Mouse (Mus musculus) forelimb bud, embryonic 11.5 days (tissue): ENCODE measurements around the gene Nyap1.

Experiments
- DNase-seq: peaks from one replicate; pipeline ENCODE4 v3.0.0-alpha.2; 2012; ENCODE audit warnings: low read depth, low spot score

Nyap1 gene

DNA sequence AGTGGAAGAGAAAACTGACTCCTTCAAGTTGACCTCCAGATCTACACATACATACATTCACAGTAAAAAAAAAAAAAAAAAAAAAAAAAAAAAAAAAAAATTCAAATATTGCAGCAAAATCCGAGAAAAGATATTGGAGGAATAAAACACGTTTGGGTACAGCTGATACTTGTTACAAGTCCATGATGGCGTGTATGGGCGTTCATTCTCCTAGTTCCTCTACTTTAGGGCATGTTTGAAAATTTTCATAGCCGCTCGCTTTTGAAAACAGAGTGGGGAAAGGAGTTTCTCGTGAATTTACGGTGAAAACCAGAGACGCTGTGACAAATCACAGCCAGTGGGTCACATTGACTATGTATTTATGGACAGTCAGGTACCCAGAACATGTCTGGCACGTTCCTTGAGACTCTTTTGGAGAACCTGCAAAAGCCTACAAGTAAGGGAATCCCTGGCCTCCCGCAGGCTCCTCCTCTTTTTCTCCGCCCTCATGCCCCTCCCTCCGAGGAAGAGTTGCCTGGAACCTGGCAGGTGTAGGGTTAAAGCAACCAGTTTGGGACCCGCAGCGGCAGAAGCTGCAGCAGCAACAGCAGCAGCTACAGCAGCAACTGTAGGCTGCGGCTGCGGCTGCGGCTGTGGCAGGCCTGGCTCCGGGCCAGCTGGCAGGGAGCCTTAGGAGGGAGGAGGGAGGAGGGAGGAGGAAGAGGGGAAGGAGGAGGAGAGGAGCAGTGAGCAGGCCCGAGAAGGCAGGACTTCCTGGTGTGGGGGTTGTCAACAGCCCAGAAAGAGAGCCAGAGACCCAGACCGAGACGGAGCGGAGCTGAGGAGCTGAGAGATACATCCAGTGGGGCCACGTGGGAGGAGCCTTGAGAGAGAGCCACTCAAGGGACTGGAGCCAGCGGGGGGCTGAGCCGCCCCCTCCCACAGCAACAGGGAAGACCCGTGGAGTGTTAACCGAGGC lies 4.1 kb upstream of the Nyap1 start, which contains the start of gene Tsc22d4:
Gene Tsc22d4, plus strand, starts transcription at position 517 of the 958 bp plus-strand sequence.
- peak; percentile 84 for DNase-seq

DNA sequence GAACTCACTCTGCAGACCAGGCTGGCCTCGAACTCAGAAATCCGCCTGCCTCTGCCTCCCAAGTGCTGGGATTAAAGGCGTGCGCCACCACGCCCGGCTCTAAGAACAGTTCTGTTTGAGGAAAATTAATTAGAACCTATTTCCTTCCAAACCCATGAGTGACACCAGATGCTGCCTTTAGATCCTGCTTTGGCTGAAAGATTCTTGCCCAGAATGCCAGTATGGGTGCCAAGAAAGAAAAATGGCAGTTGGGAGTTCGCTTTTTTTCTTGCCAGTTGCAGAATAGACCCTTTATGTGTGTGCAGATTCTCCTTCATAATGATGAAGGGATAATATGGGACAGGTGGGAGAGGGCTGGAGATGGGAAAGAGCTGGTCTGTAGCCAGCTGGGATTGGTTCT lies 2.8 kb upstream of the Nyap1 start:
- DNase-seq: no peak

DNA sequence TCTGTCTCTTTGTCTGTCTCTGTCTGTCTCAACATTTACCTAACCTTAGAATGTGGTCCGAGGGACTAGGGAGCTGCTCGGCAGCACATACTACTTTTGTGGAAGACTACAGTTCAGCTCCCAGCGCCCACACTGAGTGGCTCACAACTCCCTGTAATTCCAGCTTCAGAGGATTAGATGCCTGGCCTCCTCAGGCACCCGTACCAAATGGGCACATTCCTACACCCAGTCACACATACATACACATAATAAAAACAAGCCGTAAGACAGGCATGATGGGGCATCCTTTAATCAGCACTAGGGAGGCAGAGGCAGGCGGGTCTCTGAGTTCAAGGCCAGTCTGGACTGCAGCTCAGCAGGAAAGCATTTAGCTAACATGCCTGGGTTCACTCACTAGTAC lies 1.4 kb upstream of the Nyap1 start:
- DNase-seq: no peak

DNA sequence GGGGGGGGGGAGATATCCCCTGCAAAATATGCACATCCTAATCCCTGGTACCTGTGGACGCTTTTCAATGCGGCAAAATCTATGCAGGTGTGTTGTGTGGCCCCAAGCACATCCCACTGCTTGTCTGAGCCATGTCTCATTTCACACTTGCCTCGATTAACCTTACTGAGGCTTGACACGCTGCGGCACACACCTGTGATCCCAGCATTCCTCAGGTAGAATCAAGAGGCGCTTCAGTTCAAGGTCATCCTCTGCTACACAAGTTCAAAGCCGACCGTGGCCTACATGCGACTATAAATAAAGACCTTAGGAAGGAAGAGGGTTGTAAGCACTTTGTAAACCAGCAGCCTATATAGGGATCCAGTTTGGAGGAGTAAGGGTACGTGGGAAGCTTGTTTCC lies 641 bp upstream of the Nyap1 start:
- no peak for DNase-seq

DNA sequence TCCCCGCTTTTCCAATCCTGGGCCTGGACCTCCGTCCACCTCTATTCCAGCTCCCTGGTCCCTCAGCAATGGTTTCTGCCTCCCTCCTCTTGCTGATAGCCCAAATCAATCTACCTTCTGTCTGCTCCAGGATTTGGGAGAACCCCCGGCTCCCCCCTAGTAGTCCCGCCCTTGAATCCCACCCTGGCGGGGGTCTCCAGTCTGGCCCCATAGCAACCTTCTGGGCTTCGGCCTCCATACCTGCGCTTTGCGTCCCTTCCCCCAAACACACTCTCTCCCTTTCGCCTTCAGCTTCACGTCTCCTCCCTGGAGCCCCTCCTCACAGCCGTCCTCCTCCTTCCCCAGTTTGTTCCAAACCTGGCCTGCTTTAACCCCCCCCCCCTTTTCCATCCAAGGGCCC lies 901 bp downstream of the Nyap1 start:
- DNase-seq: no peak

DNA sequence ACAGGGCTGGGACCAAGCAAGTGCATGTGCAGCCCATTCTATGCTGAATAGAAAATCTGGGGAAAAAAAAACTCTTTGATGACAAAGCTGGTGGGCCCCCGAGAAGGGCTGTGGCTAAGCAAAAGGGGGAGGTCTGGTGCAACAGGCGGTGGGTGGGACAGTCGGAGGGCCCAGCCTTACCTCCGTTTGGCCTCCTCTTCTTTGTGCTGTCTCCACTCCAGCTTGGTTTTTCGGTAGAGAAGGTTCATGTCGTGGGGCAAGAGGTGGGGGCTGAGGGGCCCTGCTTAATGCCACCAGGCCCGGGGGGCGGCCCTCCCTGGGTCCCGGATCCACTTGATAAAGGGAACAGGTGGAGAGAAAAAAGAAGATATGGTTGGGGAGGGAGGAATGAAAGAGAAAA lies 1.9 kb downstream of the Nyap1 start:
- no peak for DNase-seq

DNA sequence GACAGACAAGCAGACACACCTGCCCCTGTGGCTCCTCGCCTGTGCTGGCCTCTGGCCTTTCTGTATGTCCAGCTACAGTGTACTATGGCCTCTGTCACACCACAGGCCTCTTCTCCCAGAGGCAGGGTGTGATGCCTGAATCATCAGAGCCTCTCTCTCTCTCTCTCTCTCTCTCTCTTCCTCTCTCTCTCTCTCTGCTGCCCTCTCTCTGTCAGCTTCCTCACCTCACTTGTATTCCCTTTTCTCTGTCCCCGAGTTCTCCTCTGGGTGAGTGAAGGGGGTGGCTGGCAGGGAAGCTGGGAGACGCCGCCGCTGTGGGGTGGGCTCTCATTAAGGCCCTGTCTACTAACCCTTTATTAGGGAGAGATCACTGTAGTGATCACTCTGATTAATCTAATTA lies 2.9 kb downstream of the Nyap1 start:
- DNase-seq: no peak

DNA sequence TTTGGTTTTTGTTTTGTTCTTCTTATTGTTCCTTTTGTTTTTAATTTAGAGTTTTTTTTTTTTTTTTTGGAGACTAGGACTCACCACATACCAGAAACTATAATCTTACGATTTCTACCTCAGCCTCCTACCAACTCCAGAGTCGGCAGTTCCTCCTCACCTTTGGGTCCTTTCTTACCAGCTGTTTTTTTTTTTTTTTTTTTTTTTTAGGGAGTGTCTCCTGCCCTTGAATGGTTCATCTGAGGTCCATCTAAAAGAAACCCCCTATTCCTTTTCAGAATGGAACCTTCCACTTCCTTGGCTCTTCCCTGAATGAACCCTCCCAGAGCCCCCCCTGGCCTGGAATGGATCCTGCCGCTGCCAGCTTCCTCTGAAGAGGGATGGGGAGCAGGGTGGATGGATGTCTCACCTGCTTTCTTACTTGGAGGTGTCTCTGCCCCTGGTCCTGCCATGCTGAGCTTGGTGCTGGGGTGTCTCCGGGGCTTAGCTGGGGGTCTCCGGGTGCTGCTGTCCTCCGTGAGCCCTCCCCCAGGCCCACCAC lies 3.9 kb downstream of the Nyap1 start:
- DNase-seq: no peak

DNA sequence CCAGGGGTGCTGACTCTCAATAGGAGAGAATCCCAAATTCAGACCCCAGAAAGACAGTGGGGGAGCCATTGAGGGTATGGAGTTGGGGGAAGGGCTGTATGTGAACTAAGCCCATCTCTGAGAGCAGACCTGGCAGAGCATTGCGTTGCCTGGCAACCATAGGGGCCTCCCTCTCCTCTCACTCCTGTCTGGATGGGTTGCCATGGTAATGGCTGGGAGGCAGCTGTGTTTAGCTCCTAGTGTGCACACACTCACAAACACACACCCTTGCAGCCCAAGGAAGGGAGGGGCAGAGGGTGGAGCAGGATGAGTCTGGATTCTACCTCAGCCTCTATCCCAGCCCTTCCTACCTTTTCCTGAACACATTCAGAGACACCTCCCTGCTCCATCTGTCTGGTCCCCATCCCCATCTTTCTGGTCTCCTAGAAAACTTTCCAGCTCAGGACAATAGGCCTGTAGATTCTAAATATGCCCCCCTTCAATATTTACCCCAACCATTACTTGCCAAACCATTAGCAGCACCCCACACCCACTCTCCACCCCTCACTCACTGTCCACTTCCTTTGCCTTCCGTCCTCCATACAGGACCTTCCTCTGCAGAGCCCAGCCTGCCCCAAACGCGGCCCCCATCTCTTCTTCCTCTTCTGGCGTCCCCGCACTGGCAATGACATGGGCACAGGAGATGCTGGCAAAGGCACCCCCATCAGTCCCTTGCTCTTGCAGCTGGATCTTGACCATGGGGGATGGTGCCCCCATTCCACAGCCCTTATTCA lies 6.9 kb downstream of the Nyap1 start:
- DNase-seq: peak; percentile 78

DNA sequence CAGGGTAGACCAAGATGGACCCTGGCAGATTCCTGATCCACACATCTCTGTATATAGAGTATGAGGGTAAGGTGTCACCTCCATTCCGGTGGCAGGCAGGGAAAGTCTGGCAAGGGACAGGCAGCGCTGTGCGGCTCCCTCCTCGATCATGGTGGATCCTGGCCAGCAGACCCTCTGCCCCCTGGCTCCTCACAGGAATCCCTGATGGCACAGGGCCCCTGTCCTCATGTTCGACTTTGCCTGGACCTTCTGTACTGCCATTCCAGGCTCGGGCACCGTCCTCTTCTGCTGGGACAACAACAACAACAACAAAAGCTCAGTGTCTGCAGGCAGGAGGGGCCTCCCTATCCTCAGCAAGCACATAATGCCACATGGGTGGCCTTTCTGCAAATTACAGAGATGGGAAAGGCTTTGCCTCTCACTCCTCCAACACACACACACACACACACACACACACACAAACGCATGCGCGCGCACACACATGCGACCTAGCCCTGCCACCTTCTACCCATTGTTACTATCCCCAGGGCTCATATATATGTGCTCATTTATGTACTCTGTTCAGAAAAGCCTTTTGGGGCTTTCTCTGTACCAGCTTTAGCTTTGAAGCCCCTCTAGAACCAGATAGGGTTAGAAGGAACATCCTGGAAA lies 7.6 kb downstream of the Nyap1 start:
- no peak for DNase-seq

DNA sequence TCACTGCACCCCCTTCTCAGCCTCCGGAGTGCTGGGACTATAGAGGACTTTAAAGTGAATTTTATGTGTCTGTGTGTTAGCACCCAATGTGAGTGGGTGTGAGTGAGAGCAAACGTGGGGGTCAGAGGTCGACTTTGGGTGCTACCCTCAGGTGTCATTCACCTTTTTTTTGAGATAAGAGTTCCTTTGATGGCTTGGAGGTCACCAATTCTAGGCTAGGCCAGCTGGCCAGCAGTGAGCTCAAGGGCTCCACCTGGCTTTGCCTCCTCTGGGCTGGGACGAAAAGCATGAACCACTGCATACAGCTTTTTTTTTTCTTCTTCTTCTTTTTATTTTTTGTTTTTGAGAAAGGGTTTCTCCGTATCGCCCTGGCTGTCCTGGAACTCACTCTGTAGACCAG lies 14.6 kb downstream of the Nyap1 start:
- DNase-seq: no peak

DNA sequence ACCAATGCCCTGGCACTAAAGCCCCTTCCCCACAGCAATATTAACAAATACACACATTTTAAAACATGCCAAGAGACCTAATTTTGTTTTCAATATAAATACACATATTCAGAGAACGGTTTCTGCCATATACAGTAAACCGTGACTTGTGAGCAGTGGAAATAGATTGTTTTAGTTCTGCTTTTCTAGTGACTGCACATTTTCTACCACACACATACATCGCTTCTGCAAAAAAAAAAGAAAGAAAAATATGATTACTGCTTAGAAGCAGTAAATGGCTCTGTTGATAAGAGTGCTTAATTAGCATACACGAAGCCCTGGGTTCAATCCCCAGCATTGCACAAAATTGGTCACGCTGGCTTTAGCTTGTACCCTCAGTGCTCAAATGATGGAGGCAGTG lies 17.6 kb downstream of the Nyap1 start:
- DNase-seq: no peak

DNA sequence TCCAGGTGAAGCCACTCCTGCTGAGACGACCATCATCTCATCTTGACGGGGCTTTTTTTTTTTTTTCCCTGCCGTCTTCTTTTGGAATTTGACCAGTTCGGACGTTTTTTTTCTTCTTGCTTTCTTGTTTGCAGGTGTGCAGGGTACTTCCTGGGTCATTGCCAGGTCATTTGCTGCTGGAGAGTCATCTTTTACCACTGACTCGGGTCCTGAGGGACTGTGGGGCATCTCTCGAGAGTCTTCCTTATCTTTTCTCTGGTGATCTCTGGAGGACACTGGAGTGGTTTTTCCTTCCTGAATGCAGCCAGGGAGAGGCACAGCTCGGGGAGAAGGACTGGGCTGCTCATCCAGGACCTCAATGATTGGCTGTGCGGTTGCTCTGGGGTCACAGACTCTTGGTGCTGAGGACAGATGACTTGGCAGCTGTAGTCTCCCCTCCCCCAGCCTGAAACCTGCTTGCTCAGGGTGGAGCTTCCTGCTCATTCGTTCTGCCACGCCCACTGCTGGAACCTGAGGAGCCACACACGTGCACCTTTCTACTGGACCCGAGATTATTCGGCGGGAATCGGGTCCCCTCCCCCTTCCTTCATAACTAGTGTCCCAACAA lies 20.7 kb downstream of the Nyap1 start:
- DNase-seq: peak; percentile 12

DNA sequence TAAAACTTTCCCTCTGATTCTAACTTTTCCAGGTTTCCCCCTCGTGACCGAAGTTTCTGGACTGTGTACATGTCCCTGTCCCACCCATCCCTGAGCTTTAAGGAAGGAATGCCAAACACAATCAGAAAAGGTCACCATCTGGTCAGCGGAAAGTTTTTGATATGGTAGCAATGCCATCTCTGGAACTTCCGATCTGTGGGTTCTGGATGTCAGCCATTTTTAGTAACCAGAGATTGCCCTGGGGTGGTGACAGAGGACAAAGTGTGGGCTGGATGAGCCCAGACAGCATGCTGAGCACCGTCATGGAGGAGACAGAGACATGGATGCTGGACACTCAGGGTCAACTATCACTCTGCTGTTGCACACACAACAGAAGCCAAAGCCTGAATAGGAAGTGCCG lies 22.3 kb downstream of the Nyap1 start:
- DNase-seq: no peak

DNA sequence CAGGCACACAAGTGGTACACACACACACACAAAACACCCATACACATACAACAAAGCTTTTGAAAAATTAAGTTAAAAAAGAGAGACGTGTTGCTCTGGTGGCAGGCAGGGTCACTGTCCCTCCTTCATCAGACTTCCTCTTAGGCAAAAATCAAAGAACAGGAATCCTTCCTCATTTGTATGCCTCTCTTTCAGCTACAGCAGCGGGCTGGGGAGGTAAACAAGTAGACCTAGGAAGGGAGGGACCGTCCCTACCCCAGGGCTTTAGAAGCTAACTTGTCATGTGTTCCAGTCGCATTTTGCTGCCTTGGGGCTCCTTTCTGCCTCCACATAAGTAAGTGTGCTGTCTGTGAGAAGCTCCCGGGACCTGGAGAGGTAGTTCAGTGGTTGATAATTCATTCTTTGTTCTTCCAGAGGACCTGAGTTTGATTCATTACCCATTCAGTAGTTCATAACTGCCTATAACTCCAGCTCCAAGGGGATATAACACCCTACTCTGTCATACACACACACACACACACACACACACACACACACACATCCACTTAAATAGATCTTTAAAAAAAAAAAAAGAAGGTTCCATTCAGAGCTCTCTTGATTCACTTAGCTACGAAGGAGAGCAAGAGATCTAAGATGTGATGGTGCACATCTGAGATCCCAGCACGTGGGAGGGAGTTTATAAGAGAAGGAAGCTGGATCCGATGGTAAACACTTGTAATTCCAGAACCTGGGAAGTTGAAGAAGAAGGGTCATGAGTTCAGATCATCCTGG lies 23.2 kb downstream of the Nyap1 start:
- no peak for DNase-seq

DNA sequence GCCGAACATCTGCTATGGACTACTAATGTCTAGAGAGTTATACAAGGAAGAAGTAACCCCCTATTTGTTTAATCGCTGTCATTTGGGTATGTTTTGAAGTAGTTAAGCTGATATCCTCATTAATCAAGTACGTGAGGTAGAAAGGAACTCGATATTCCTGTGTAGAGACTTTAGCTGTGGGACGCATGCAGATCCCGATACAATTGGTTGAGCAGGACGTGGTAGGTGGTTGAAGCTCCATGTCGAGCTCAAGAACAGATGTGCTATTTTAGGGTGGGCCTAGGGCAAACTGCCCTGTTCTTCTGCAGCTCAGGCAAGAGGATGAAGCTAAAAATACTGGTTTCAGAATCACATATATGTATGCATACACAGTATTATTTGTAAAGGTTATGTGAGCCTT lies 25.7 kb downstream of the Nyap1 start:
- DNase-seq: no peak

DNA sequence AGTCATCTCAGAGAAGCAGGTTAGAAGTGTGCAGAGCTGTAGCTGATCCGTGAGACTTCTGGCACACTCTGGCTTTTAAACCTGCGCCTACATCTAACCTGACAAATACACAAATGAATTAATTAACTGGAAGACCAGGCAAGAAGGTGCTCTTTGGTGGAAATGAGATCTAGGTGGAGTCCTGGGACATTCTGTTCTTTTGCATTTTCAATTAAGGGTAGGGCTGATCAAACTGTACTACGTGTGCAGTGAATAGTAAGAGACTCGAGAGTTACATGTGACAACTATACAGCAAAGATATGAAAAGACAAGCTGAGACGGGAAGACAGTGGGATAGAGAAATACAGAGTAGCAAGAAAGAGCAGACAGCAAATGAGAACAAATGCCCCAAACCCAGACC lies 28.0 kb downstream of the Nyap1 start:
- DNase-seq: no peak

DNA sequence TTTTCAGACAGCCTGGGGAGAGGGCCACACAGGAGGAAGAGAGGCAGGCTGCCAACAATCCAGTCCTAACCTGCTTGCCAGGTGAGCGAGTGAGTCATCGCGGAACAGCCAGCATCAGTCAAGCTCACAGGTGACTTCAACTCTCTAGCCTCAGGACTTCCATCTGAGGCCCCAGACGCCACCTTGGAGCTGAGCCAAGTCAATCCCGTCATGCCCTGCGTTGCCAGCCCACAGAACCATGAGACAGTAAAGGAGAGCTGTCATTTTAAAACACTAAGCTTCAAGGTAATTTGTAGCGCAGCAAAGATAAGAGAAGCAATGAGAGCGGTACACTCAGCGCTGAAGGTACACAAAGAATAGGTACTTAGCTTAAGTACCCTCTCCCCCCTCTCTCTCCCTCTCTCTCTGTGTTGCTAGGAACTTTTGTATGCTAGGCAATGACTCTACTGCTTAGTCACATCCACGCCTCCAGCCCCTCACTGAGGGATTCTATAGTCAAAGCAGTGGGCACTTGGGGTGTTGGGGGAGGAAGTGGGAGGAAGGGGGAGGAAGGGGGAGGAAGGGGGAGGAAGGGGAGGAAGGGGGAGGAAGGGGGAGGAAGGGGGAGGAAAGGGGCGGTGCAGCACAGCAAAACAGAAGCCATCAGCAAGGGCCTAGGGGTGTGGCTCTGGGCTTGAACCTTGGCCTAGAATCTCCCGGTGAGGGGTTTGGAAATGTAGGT lies 34.3 kb downstream of the Nyap1 start:
- DNase-seq: peak; percentile 45

DNA sequence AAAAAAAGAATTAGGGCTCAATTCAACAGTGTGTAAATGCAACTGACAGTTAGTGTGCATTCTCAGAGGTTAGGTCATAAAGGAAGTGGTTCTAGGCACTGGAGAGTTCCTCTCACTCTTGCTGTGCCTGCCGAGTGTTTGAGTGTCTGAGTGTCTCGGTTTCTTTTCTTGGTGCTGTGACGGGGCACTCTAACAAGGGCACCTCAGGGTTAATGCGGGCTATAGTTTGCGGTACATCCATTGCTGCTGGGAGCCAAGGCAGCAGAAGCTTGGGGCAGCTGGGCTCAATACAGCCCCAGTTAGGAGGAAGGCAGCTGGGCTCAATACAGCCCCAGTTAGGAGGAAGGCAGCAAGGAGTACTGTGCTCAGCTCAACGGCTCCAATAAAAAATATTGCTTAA lies 36.2 kb downstream of the Nyap1 start:
- no peak for DNase-seq

DNA sequence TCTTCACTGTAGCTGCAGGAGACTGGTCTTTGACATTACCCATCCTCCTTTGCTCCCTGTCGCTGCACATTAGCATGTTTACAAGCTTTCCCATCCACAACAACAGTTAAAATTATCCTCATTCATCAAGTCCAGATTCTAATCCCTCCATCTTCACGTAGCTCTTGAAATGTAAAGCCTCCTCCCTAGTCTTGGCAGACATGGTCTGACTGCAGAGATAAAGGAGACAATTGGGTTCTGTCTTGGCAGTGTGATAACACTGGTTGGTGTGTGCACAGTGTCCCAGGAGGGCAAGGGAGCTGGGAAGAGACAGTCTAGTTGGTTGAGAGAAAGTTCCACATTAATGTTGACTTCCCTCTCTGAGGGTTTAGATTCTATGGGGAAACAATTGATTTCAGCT lies 41.6 kb downstream of the Nyap1 start:
- DNase-seq: no peak
